Mouse (Mus musculus): Measurements from ENCODE around the gene Wnk2. TPM values are rescaled to one million over a fixed set of nuclear protein-coding genes. Genes with fewer than 3 reads are reported as not detected.

The Wnk2 gene
- polyA plus RNA-seq, 1 experiment from 2014 or later, result 1.6 TPM

- H3K27ac ChIP-seq (ENCODE audit: low read depth, low read length), result no peak overlapping the region
- WGBS (ENCODE audit: insufficient replicate concordance), result 62% methylated on average over 8 of the region's 8 CpGs
These were observed 118.9 kb downstream of the Wnk2 start for GRCm38 (mm10) chr13:49028757-49029539.

GRCm38 (mm10) chr13:49027057-49027456 is 120.8 kb downstream of the Wnk2 start:
- H3K4me3 ChIP-seq (ENCODE audit: low read depth, low read length), result no peak overlapping the region
- ATAC-seq (replicated peaks; ENCODE audit: insufficient number of reproducible peaks, low FRiP score, low TSS enrichment), result no peak
- H3K9me3 ChIP-seq (replicated peaks; ENCODE audit: control insufficient read depth, low read length), result no peaks in the 10 kb centered on the region; the same call in 1 of the 2 replicates
- no peak overlapping the region for H3K27ac ChIP-seq (ENCODE audit: low read depth, low read length)
- H3K36me3 ChIP-seq (ENCODE audit: control insufficient read depth, insufficient read depth, low read length), result no peaks in the 10 kb centered on the region
- no peak overlapping the region for H3K9ac ChIP-seq (ENCODE audit: low read depth, low read length)
- H3K27me3 ChIP-seq (ENCODE audit: control insufficient read depth, insufficient read depth, low read length), result no peaks in the 10 kb centered on the region
- H3K4me1 ChIP-seq (ENCODE audit: control insufficient read depth, insufficient read depth, low read length), result peaks cover 6% of the 10 kb centered on the region; the same call in 1 of the 2 replicates
- WGBS (ENCODE audit: insufficient replicate concordance), result 83% methylated on average over 8 of the region's 8 CpGs
- no peak overlapping the region for H3K4me2 ChIP-seq

More at GRCm38 (mm10) chr13:49028757-49029539, 118.9 kb downstream of the Wnk2 start:
- Histone ChIP-seq H3K9ac (ENCODE audit: low read depth, low read length) (no peak overlapping the region), H3K9me3 (replicated peaks; ENCODE audit: control insufficient read depth, low read length) (no peaks in the 10 kb centered on the region; the same call in 1 of the 2 replicates), H3K36me3 (ENCODE audit: control insufficient read depth, insufficient read depth, low read length) (no peaks in the 10 kb centered on the region), H3K4me3 (ENCODE audit: low read depth, low read length) (no peak overlapping the region), H3K27me3 (ENCODE audit: control insufficient read depth, insufficient read depth, low read length) (no peaks in the 10 kb centered on the region), H3K4me2 (no peak overlapping the region), H3K4me1 (ENCODE audit: control insufficient read depth, insufficient read depth, low read length) (peaks cover 6% of the 10 kb centered on the region; the same call in 1 of the 2 replicates)
- no peak for ATAC-seq (replicated peaks; ENCODE audit: insufficient number of reproducible peaks, low FRiP score, low TSS enrichment)

GRCm38 (mm10) chr13:49025521-49025920 is 122.3 kb downstream of the Wnk2 start:
- no peak overlapping the region for H3K4me3 ChIP-seq (ENCODE audit: low read depth, low read length)
- peaks cover 6% of the 10 kb centered on the region; the same call in 1 of the 2 replicates for H3K4me1 ChIP-seq (ENCODE audit: control insufficient read depth, insufficient read depth, low read length)
- H3K27ac ChIP-seq (ENCODE audit: low read depth, low read length), result no peak overlapping the region
- no peak overlapping the region for H3K9ac ChIP-seq (ENCODE audit: low read depth, low read length)
- no peak overlapping the region for H3K4me2 ChIP-seq
- no peaks in the 10 kb centered on the region for H3K36me3 ChIP-seq (ENCODE audit: control insufficient read depth, insufficient read depth, low read length)
- WGBS (ENCODE audit: insufficient replicate concordance), result 14% methylated on average over 1 of the region's 1 CpGs
- no peaks in the 10 kb centered on the region for H3K9me3 ChIP-seq (replicated peaks; ENCODE audit: control insufficient read depth, low read length)
- H3K27me3 ChIP-seq (ENCODE audit: control insufficient read depth, insufficient read depth, low read length), result no peaks in the 10 kb centered on the region
- ATAC-seq (replicated peaks; ENCODE audit: insufficient number of reproducible peaks, low FRiP score, low TSS enrichment), result no peak

GRCm38 (mm10) chr13:49024763-49025162 is 123.1 kb downstream of the Wnk2 start:
- no peak overlapping the region for H3K27ac ChIP-seq (ENCODE audit: low read depth, low read length)
- H3K4me2 ChIP-seq, result peak overlapping the region; percentile 30
- no peak overlapping the region for H3K9ac ChIP-seq (ENCODE audit: low read depth, low read length)
- WGBS (ENCODE audit: insufficient replicate concordance), result 12% methylated on average over 11 of the region's 12 CpGs
- no peak overlapping the region for H3K4me3 ChIP-seq (ENCODE audit: low read depth, low read length)
- no peaks in the 10 kb centered on the region for H3K9me3 ChIP-seq (replicated peaks; ENCODE audit: control insufficient read depth, low read length)
- H3K27me3 ChIP-seq (ENCODE audit: control insufficient read depth, insufficient read depth, low read length), result no peaks in the 10 kb centered on the region
- no peak; the same call in 1 of the 2 replicates for ATAC-seq (replicated peaks; ENCODE audit: insufficient number of reproducible peaks, low FRiP score, low TSS enrichment)
- peaks cover 10% of the 10 kb centered on the region for H3K4me1 ChIP-seq (ENCODE audit: control insufficient read depth, insufficient read depth, low read length)
- H3K36me3 ChIP-seq (ENCODE audit: control insufficient read depth, insufficient read depth, low read length), result no peaks in the 10 kb centered on the region

- H3K9me3 ChIP-seq (replicated peaks; ENCODE audit: control insufficient read depth, low read length), result peaks cover 3% of the 10 kb centered on the region; the same call in 1 of the 2 replicates
- ATAC-seq (replicated peaks; ENCODE audit: insufficient number of reproducible peaks, low FRiP score, low TSS enrichment), result no peak
- H3K9ac ChIP-seq (ENCODE audit: low read depth, low read length), result no peak overlapping the region
- H3K4me3 ChIP-seq (ENCODE audit: low read depth, low read length), result no peak overlapping the region
- WGBS (ENCODE audit: insufficient replicate concordance), result 53% methylated on average over 3 of the region's 3 CpGs
- no peaks in the 10 kb centered on the region for H3K27me3 ChIP-seq (ENCODE audit: control insufficient read depth, insufficient read depth, low read length)
- no peaks in the 10 kb centered on the region for H3K36me3 ChIP-seq (ENCODE audit: control insufficient read depth, insufficient read depth, low read length)
- peaks cover 6% of the 10 kb centered on the region for H3K4me1 ChIP-seq (ENCODE audit: control insufficient read depth, insufficient read depth, low read length)
- H3K27ac ChIP-seq (ENCODE audit: low read depth, low read length), result no peak overlapping the region
- H3K4me2 ChIP-seq, result no peak overlapping the region
These were observed 126.1 kb downstream of the Wnk2 start for GRCm38 (mm10) chr13:49021693-49022092.

GRCm38 (mm10) chr13:49020152-49020551 is 127.7 kb downstream of the Wnk2 start:
- Histone ChIP-seq H3K4me1 (ENCODE audit: control insufficient read depth, insufficient read depth, low read length) (peaks cover 14% of the 10 kb centered on the region), H3K36me3 (ENCODE audit: control insufficient read depth, insufficient read depth, low read length) (no peaks in the 10 kb centered on the region), H3K27me3 (ENCODE audit: control insufficient read depth, insufficient read depth, low read length) (no peaks in the 10 kb centered on the region), H3K27ac (ENCODE audit: low read depth, low read length) (0 out of 2 replicates have a peak overlapping the region, but pooled peaks have one; percentile 35), H3K4me3 (ENCODE audit: low read depth, low read length) (no peak overlapping the region), H3K9ac (ENCODE audit: low read depth, low read length) (no peak overlapping the region), H3K9me3 (replicated peaks; ENCODE audit: control insufficient read depth, low read length) (peaks cover 3% of the 10 kb centered on the region; the same call in 1 of the 2 replicates), H3K4me2 (no peak overlapping the region)
- 47% methylated on average over 5 of the region's 5 CpGs for WGBS (ENCODE audit: insufficient replicate concordance)
- peak; percentile 59 for ATAC-seq (replicated peaks; ENCODE audit: insufficient number of reproducible peaks, low FRiP score, low TSS enrichment)

- no peak for ATAC-seq (replicated peaks; ENCODE audit: insufficient number of reproducible peaks, low FRiP score, low TSS enrichment)
- Histone ChIP-seq H3K4me3 (ENCODE audit: low read depth, low read length) (no peak overlapping the region), H3K27ac (ENCODE audit: low read depth, low read length) (no peak overlapping the region), H3K9ac (ENCODE audit: low read depth, low read length) (no peak overlapping the region), H3K27me3 (ENCODE audit: control insufficient read depth, insufficient read depth, low read length) (no peaks in the 10 kb centered on the region), H3K4me2 (no peak overlapping the region), H3K36me3 (ENCODE audit: control insufficient read depth, insufficient read depth, low read length) (no peaks in the 10 kb centered on the region), H3K4me1 (ENCODE audit: control insufficient read depth, insufficient read depth, low read length) (peaks cover 12% of the 10 kb centered on the region), H3K9me3 (replicated peaks; ENCODE audit: control insufficient read depth, low read length) (peaks cover 3% of the 10 kb centered on the region; the same call in 1 of the 2 replicates)
- WGBS (ENCODE audit: insufficient replicate concordance), result 94% methylated on average over 1 of the region's 1 CpGs
These were observed 130.4 kb downstream of the Wnk2 start for GRCm38 (mm10) chr13:49017375-49017774.

GRCm38 (mm10) chr13:49016311-49016761 is 131.5 kb downstream of the Wnk2 start:
- Histone ChIP-seq H3K9me3 (replicated peaks; ENCODE audit: control insufficient read depth, low read length) (peaks cover 3% of the 10 kb centered on the region; the same call in 1 of the 2 replicates), H3K4me2 (peak overlapping the region; percentile 72), H3K27ac (ENCODE audit: low read depth, low read length) (peak overlapping the region; percentile 59), H3K4me1 (ENCODE audit: control insufficient read depth, insufficient read depth, low read length) (peaks cover 12% of the 10 kb centered on the region), H3K27me3 (ENCODE audit: control insufficient read depth, insufficient read depth, low read length) (no peaks in the 10 kb centered on the region), H3K4me3 (ENCODE audit: low read depth, low read length) (peak overlapping the region; percentile 32), H3K36me3 (ENCODE audit: control insufficient read depth, insufficient read depth, low read length) (no peaks in the 10 kb centered on the region), H3K9ac (ENCODE audit: low read depth, low read length) (peak overlapping the region; percentile 52; the same call in 1 of the 2 replicates)
- 9% methylated on average over 16 of the region's 16 CpGs for WGBS (ENCODE audit: insufficient replicate concordance)
- 0 out of 2 replicates have a peak, but pooled peaks have one; percentile 17 for ATAC-seq (replicated peaks; ENCODE audit: insufficient number of reproducible peaks, low FRiP score, low TSS enrichment)
